Mouse (Mus musculus): ENCODE measurements around the gene Tmem255b. TPM values are rescaled to one million over a fixed set of nuclear protein-coding genes. Genes with fewer than 3 reads are reported as not detected.
A peak's percentile ranks its signal among the peaks of the same experiment; 100 is the strongest.

Gene Tmem255b
- total and polyA plus RNA-seq, 2 experiments from 2014 or later = 3.6 to 8.9 TPM

DNA sequence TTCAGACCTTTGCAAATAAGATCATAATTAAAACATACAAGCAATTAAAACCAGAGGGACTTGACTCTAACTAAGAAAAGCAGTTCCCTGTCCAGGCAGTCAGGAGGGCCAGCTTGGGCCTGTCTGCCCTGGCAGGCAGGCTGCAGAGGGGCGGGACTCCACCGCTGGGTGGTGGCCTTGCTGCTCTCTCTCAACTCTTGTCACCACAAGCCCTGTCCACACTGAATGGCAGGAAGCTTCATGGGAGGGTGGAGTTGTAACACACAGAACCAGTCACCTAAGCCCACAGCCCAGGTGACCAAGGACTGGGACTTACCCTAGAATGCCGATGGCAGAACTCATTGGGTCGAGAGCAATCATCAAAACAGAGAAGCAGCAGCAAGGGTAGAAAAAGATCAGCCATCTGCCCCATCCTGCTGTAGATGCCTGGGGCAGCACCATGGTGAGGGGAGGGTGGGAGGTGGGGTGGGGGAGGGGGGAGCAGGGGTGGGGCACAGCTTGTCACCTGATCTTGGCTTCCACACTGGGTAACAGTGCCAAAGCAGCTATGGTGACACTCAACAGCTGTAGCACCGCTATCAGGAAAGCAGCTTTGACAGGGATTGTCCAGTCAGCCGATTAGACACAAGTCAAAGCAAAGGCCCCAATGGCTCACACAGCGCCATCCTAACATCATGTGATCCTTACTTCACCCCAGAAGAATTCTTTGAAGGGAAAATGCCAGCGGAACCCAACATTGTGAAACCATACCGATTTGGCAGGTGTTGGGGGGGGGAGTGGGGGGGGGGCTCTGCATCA lies 57.4 kb downstream of the Tmem255b start:
- TF ChIP-seq CTCF (IDR thresholded peaks at IDR 0.05; ENCODE audit: low read depth) (peak; percentile 32), EP300 (IDR thresholded peaks at IDR 0.05; ENCODE audit: low read depth) (peak; percentile 68; the same call in 1 of the 2 replicates)
- H3K27me3 ChIP-seq (ENCODE audit: control insufficient read depth, insufficient read depth, low read length) = no peaks in the 10 kb centered on the region
- WGBS = 11% methylated on average over 9 of the region's 9 CpGs
- peak overlapping the region; percentile 82 for H3K4me3 ChIP-seq (ENCODE audit: low read depth, low read length)
- H3K27ac ChIP-seq (ENCODE audit: low read depth) = peak overlapping the region; percentile 95
- H3K9ac ChIP-seq (replicated peaks; ENCODE audit: low read depth, low read length) = no peak overlapping the region
- peak; percentile 81 for DNase-seq (ENCODE audit: low spot score)
- no peaks in the 10 kb centered on the region for H3K9me3 ChIP-seq (replicated peaks; ENCODE audit: control insufficient read depth, low read length)
- H3K4me2 ChIP-seq (ENCODE audit: low read depth, low read length) = peak overlapping the region; percentile 70
- 0 out of 2 replicates have a peak, but pooled peaks cover 4% of the 10 kb centered on the region for H3K36me3 ChIP-seq (replicated peaks; ENCODE audit: control insufficient read depth, insufficient read depth, low read length)
- peaks cover 41% of the 10 kb centered on the region for H3K4me1 ChIP-seq (ENCODE audit: control insufficient read depth, insufficient read depth)
- peak; percentile 84 for ATAC-seq (ENCODE audit: insufficient read depth, low read depth)

DNA sequence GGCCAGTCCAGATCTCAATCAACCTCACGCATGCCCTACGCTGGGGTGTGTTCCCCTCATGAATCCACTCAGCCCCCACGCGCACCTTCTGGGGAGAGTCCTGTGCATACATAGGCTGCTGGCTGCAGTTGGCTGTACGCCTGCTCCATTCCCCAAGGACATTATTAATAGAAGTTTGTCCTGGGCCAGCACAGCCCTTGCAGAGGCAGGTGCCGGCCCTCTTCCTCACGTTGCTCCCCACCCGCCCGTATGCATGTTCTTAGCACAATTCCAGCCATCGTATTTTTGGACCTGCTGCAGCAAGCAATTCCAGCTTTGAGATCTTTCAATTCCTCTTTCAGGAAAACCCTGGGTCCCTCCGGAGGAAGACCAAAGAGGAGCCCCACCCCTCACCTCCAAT lies 58.0 kb downstream of the Tmem255b start:
- no peak; the same call in 1 of the 2 replicates for TF ChIP-seq EP300 (IDR thresholded peaks at IDR 0.05; ENCODE audit: low read depth)
- no peak for TF ChIP-seq CTCF (IDR thresholded peaks at IDR 0.05; ENCODE audit: low read depth)
- Histone ChIP-seq H3K4me1 (ENCODE audit: control insufficient read depth, insufficient read depth) (peaks cover 40% of the 10 kb centered on the region), H3K4me2 (ENCODE audit: low read depth, low read length) (peak overlapping the region; percentile 70), H3K9ac (replicated peaks; ENCODE audit: low read depth, low read length) (peak overlapping the region; percentile 80), H3K27ac (ENCODE audit: low read depth) (peak overlapping the region; percentile 95), H3K9me3 (replicated peaks; ENCODE audit: control insufficient read depth, low read length) (no peaks in the 10 kb centered on the region), H3K4me3 (ENCODE audit: low read depth, low read length) (peak overlapping the region; percentile 82), H3K27me3 (ENCODE audit: control insufficient read depth, insufficient read depth, low read length) (no peaks in the 10 kb centered on the region), H3K36me3 (replicated peaks; ENCODE audit: control insufficient read depth, insufficient read depth, low read length) (0 out of 2 replicates have a peak, but pooled peaks cover 4% of the 10 kb centered on the region)
- DNase-seq (ENCODE audit: low spot score) = peak; percentile 87
- peak; percentile 76 for ATAC-seq (ENCODE audit: insufficient read depth, low read depth)
- 8% methylated on average over 11 of the region's 11 CpGs for WGBS

DNA sequence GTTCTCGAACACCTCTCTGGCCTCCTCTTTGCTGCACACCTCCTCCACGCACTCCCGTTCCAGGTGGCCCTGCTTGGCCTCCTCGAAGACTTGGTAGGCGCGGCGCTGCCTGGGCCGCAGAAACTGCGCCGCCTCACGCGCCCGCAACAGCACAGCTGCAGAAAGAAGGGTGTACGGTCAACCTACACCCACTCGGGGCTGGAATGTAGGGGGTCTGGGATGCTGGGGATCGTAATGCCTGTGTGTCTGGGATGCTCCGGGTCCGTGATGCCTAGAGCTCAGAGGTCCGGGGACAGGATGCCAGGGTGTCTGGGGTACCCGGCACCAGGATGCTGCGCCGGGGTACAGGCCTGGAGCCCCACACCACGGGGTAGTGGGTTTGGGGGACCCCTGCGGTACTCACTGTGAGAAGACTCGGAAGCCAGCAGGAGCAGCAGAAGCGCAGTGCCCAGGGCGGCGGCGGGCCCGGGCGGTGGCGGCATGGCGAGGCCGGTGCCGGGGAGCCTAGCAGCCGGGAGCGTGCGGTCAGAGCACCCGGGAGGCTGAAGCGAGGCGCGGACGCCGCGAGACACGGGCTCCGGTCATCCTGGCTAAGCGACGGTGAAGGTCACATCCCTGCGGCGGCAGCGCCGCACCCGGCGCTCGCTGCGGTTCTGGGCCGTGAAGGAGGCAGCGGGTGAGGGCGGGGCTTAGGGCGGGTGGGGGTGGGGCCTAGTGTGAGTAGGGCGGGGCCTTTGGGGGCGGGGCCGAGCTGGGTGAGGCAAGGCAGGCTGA lies 59.1 kb downstream of the Tmem255b start, which contains the start of gene Gas6:
Gas6 (minus strand) TSS at position 633 of the 774 bp plus-strand sequence.
- Histone ChIP-seq H3K4me3 (ENCODE audit: low read depth, low read length) (peak within 1 kb of the TSS; percentile 82), H3K4me2 (ENCODE audit: low read depth, low read length) (peak within 1 kb of the TSS; percentile 70), H3K9me3 (replicated peaks; ENCODE audit: control insufficient read depth, low read length) (no peaks in the 10 kb centered on the region), H3K9ac (replicated peaks; ENCODE audit: low read depth, low read length) (peak within 1 kb of the TSS; percentile 80), H3K27me3 (ENCODE audit: control insufficient read depth, insufficient read depth, low read length) (no peaks in the 10 kb centered on the region), H3K36me3 (replicated peaks; ENCODE audit: control insufficient read depth, insufficient read depth, low read length) (no peaks in the 10 kb centered on the region), H3K4me1 (ENCODE audit: control insufficient read depth, insufficient read depth) (peaks cover 35% of the 10 kb centered on the region), H3K27ac (ENCODE audit: low read depth) (peak within 1 kb of the TSS; percentile 95)
- peak; percentile 48 for DNase-seq (ENCODE audit: low spot score)
- peak; percentile 13; the same call in 1 of the 2 replicates for ATAC-seq (ENCODE audit: insufficient read depth, low read depth)
- 2% methylated on average over 60 of the region's 64 CpGs for WGBS
- no peak for TF ChIP-seq EP300 (IDR thresholded peaks at IDR 0.05; ENCODE audit: low read depth)
- no peak for TF ChIP-seq CTCF (IDR thresholded peaks at IDR 0.05; ENCODE audit: low read depth)

DNA sequence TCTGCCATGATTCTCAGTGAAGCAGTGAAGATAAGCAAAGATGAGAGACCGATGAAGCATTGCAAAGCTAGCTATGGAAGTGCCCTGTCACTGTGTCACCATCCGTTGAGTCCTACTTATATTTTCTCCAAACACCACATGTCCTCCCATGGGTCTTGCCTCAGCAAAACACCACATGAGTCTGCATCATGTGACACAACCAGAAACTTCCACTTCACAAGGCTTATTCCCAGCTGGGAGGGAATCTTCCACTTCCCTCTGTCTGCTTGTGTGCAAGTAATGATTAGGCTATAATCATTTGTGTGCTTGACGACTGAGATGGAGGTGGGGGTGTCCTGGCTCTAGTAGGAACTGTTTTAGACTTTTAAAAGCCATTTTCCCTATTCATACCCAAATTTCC lies 66.2 kb downstream of the Tmem255b start:
- Histone ChIP-seq H3K27me3 (ENCODE audit: control insufficient read depth, insufficient read depth, low read length) (no peaks in the 10 kb centered on the region), H3K9me3 (replicated peaks; ENCODE audit: control insufficient read depth, low read length) (no peaks in the 10 kb centered on the region), H3K4me1 (ENCODE audit: control insufficient read depth, insufficient read depth) (peaks cover 2% of the 10 kb centered on the region; the same call in 1 of the 2 replicates), H3K36me3 (replicated peaks; ENCODE audit: control insufficient read depth, insufficient read depth, low read length) (no peaks in the 10 kb centered on the region), H3K4me3 (ENCODE audit: low read depth, low read length) (no peak overlapping the region), H3K4me2 (ENCODE audit: low read depth, low read length) (no peak overlapping the region), H3K9ac (replicated peaks; ENCODE audit: low read depth, low read length) (no peak overlapping the region), H3K27ac (ENCODE audit: low read depth) (no peak overlapping the region)
- TF ChIP-seq EP300 (IDR thresholded peaks at IDR 0.05; ENCODE audit: low read depth) (no peak), CTCF (IDR thresholded peaks at IDR 0.05; ENCODE audit: low read depth) (no peak)
- WGBS = 65% methylated on average over 3 of the region's 3 CpGs
- ATAC-seq (ENCODE audit: insufficient read depth, low read depth) (no peak), DNase-seq (ENCODE audit: low spot score) (no peak)

DNA sequence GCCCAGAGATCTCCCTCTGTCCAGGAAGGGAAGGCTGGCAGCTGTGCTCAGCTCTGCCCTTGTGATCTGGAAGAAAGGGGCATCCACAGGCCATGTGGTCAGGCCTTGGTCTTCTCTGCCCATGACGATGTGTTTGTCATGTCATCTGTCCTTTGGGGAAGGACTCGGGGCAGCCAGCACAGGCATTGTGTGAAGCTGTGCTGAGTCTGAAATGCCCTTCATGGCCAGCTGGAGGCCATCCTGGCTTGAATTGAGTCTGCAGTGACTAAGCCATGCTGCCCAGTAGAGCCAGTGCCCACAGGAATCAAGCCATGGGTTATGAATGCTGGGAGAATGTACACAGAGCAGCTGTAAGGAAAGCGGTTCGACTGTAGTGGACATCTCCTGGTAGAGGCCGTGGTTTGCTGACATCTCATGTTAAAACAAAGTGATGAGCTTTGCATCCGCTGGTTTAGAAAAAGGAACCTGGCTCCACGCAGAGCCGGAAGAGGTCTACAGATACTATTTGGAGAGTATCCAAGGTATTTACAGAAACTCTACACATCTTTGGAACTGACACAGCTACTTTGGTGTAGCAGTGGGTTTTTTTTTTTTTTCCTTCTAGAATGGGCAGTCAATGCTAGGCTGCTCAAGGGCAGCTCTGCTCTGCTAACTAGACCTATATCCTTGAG lies 69.1 kb downstream of the Tmem255b start:
- Histone ChIP-seq H3K9ac (replicated peaks; ENCODE audit: low read depth, low read length) (no peak overlapping the region), H3K4me1 (ENCODE audit: control insufficient read depth, insufficient read depth) (peaks cover 13% of the 10 kb centered on the region), H3K4me2 (ENCODE audit: low read depth, low read length) (no peak overlapping the region), H3K4me3 (ENCODE audit: low read depth, low read length) (no peak overlapping the region), H3K9me3 (replicated peaks; ENCODE audit: control insufficient read depth, low read length) (no peaks in the 10 kb centered on the region), H3K27me3 (ENCODE audit: control insufficient read depth, insufficient read depth, low read length) (no peaks in the 10 kb centered on the region), H3K27ac (ENCODE audit: low read depth) (no peak overlapping the region), H3K36me3 (replicated peaks; ENCODE audit: control insufficient read depth, insufficient read depth, low read length) (no peaks in the 10 kb centered on the region)
- 55% methylated on average over 8 of the region's 8 CpGs for WGBS
- ATAC-seq (ENCODE audit: insufficient read depth, low read depth) = no peak
- no peak for DNase-seq (ENCODE audit: low spot score)
- no peak for TF ChIP-seq EP300 (IDR thresholded peaks at IDR 0.05; ENCODE audit: low read depth)
- peak; percentile 0; the same call in 1 of the 2 replicates for TF ChIP-seq CTCF (IDR thresholded peaks at IDR 0.05; ENCODE audit: low read depth)
